Mouse (Mus musculus): ENCODE results near the gene Ubald2. TPM values are rescaled to one million over a fixed set of nuclear protein-coding genes. Genes with fewer than 3 reads are reported as not detected.
A peak's percentile ranks its signal among the peaks of the same experiment; 100 is the strongest.

Ubald2 gene
- polyA plus RNA-seq (2015; fragmentation: Nextera tagmentation; extraction: Ambion mirVana) = 28.2 and 33.0 TPM in 2 replicates

DNA sequence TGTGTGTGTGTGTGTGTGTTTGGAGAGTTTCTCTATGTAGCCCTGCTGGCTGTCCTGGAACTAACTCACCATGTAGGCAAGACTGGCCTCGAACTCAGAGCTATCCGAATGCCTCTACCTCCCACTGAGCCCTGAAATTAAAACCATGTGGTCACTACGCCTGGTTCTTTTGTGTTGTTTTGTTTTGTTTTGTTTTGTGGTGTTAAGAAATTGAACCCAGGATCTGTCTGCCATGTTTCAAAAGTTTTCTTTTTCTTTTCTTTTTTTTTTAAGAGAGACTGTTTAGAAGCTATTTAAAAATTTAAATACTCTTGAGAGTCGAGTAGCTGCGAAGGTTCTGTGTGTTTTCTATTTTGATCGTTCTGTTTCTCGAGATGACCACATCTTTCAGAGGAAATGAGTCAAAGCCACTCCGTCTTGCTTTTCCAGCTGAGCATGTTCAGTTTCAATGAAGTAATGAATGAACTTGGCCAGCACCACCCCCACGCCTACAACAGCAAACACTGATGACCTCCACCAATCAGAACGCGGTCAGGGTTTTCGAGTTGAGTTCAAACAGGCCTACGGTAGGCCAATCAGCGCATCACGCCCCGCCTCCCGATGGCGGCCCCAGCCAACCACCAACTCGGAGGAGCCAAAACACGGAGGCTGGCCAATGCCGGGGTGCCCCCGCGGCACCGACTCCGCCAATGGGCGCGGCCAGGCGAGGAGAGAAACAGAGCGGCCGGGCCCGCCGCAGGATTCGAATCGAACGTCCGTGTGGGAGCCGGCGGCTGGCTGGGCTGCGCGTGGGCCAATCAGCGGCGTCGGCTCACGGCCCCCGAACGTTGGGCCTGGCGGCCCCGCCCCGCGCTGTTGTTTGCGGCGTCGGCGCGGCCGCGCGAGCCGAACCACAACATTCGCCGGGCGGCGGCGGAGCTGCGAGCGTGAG lies at the start of gene Ubald2:
TSS of gene Ubald2 (plus strand) at position 739 of the 931 bp plus-strand sequence.
- peaks cover 29% of the 10 kb centered on the region for H3K36me3 ChIP-seq
- peak within 1 kb of the TSS; percentile 89 for H3K4me3 ChIP-seq (replicated peaks)
- WGBS (ENCODE audit: insufficient replicate concordance) = 3% methylated on average over 66 of the region's 66 CpGs
- peaks cover 76% of the 10 kb centered on the region for H3K4me1 ChIP-seq (replicated peaks)
- peak within 1 kb of the TSS; percentile 95 for H3K9ac ChIP-seq
- H3K27me3 ChIP-seq = no peaks in the 10 kb centered on the region
- peak within 1 kb of the TSS; percentile 76 for H3K4me2 ChIP-seq
- DNase-seq = peak; percentile 100
- no peaks in the 10 kb centered on the region for H3K9me3 ChIP-seq (replicated peaks)
- peak; percentile 94 for ATAC-seq (ENCODE audit: low read depth)
- H3K27ac ChIP-seq = peak within 1 kb of the TSS; percentile 94

GRCm38 (mm10) chr11:116384171-116384570 lies 49.7 kb upstream of the Ubald2 start:
- Histone ChIP-seq H3K36me3 (no peaks in the 10 kb centered on the region), H3K9ac (no peak overlapping the region), H3K27me3 (no peaks in the 10 kb centered on the region), H3K4me1 (replicated peaks) (peaks cover 25% of the 10 kb centered on the region), H3K27ac (no peak overlapping the region), H3K4me2 (no peak overlapping the region), H3K9me3 (replicated peaks) (no peaks in the 10 kb centered on the region), H3K4me3 (replicated peaks) (no peak overlapping the region)
- ATAC-seq (ENCODE audit: low read depth) (no peak), DNase-seq (no peak)
- WGBS (ENCODE audit: insufficient replicate concordance) = 76% methylated on average over 11 of the region's 11 CpGs

DNA sequence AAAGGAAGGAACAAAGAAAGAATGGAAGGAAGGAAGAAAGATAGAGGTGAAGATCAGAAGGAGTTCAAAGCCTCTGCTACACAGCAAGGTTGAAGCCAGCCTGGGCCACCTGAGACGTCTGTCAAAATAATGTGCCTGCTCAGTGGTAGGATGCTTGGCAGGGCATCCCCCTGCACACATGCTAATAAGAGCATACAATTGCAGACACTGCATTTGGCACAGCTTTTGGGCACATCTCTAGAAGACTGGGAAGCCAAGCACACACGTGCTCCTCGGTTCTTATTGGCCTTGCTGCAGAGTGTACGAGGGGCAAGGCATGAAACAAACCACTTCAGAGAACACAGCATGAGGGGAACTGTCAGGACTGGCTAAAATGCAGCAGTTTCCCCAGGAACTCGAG lies 47.9 kb upstream of the Ubald2 start:
- H3K9me3 ChIP-seq (replicated peaks) = no peaks in the 10 kb centered on the region
- peaks cover 25% of the 10 kb centered on the region for H3K4me1 ChIP-seq (replicated peaks)
- H3K4me3 ChIP-seq (replicated peaks) = no peak overlapping the region
- no peak overlapping the region for H3K4me2 ChIP-seq
- no peak overlapping the region for H3K9ac ChIP-seq
- WGBS (ENCODE audit: insufficient replicate concordance) = 54% methylated on average over 5 of the region's 5 CpGs
- DNase-seq = no peak
- H3K27me3 ChIP-seq = no peaks in the 10 kb centered on the region
- no peak overlapping the region for H3K27ac ChIP-seq
- ATAC-seq (ENCODE audit: low read depth) = no peak
- H3K36me3 ChIP-seq = no peaks in the 10 kb centered on the region

- Histone ChIP-seq H3K9me3 (replicated peaks) (no peaks in the 10 kb centered on the region), H3K36me3 (no peaks in the 10 kb centered on the region), H3K9ac (peak overlapping the region; percentile 22), H3K4me2 (peak overlapping the region; percentile 33), H3K4me1 (replicated peaks) (peaks cover 25% of the 10 kb centered on the region), H3K27me3 (no peaks in the 10 kb centered on the region), H3K27ac (peak overlapping the region; percentile 9), H3K4me3 (replicated peaks) (peak overlapping the region; percentile 10; the same call in 1 of the 2 replicates)
- DNase-seq (no peak), ATAC-seq (ENCODE audit: low read depth) (peak; percentile 39; the same call in 1 of the 2 replicates)
- 20% methylated on average over 16 of the region's 16 CpGs for WGBS (ENCODE audit: insufficient replicate concordance)
These were observed 46.5 kb upstream of the Ubald2 start for GRCm38 (mm10) chr11:116387086-116388071.

GRCm38 (mm10) chr11:116388841-116389480 lies 44.9 kb upstream of the Ubald2 start:
- peak overlapping the region; percentile 43 for H3K4me3 ChIP-seq (replicated peaks)
- H3K4me2 ChIP-seq = peak overlapping the region; percentile 57
- ATAC-seq (ENCODE audit: low read depth) (peak; percentile 90), DNase-seq (no peak)
- no peaks in the 10 kb centered on the region for H3K36me3 ChIP-seq
- H3K27me3 ChIP-seq = no peaks in the 10 kb centered on the region
- H3K9me3 ChIP-seq (replicated peaks) = no peaks in the 10 kb centered on the region
- peaks cover 25% of the 10 kb centered on the region for H3K4me1 ChIP-seq (replicated peaks)
- WGBS (ENCODE audit: insufficient replicate concordance) = 60% methylated on average over 14 of the region's 14 CpGs
- H3K9ac ChIP-seq = peak overlapping the region; percentile 61
- H3K27ac ChIP-seq = peak overlapping the region; percentile 85

GRCm38 (mm10) chr11:116394769-116395168 lies 39.1 kb upstream of the Ubald2 start:
- Histone ChIP-seq H3K9ac (peak overlapping the region; percentile 39; the same call in 1 of the 2 replicates), H3K4me3 (replicated peaks) (peak overlapping the region; percentile 34), H3K27ac (peak overlapping the region; percentile 8; the same call in 1 of the 2 replicates), H3K9me3 (replicated peaks) (no peaks in the 10 kb centered on the region), H3K4me2 (peak overlapping the region; percentile 34), H3K4me1 (replicated peaks) (peaks cover 4% of the 10 kb centered on the region; the same call in 1 of the 2 replicates), H3K36me3 (peaks cover 18% of the 10 kb centered on the region), H3K27me3 (no peaks in the 10 kb centered on the region)
- DNase-seq (no peak), ATAC-seq (ENCODE audit: low read depth) (peak; percentile 50; the same call in 1 of the 2 replicates)
- WGBS (ENCODE audit: insufficient replicate concordance) = 70% methylated on average over 4 of the region's 4 CpGs

DNA sequence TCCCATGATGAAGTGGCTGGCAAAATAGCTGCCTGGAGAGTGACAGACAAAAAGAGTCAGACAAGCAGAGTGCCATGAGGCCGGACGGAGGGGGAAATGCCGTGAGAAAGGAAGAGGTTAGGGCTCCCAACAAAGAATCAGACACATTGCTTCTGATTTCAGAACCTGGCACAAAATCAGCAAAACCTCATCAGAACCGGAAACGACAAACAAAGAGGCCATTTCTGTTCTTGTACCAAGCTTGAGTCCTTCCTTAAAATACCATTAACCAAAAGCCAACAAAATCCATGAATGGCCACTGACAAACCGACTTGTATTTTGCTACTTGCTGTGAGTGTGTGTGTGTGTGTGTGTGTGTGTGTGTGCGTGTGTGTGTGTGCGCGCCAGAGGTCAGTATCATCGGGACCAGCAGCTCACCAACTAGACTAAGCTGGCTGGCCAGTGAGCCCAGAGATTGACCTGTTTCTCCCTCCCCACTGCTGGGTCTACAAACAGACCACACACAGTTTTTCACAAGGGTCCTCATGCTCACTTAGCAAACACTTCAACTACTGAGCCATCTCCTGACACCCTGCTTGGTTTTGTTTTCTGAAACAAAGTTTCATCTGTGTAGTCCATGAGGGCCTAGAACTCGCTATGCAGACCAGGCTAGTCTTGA lies 37.5 kb upstream of the Ubald2 start:
- Histone ChIP-seq H3K9ac (no peak overlapping the region), H3K9me3 (replicated peaks) (no peaks in the 10 kb centered on the region), H3K36me3 (peaks cover 18% of the 10 kb centered on the region), H3K4me3 (replicated peaks) (no peak overlapping the region), H3K4me1 (replicated peaks) (peaks cover 13% of the 10 kb centered on the region), H3K27ac (no peak overlapping the region), H3K27me3 (no peaks in the 10 kb centered on the region), H3K4me2 (no peak overlapping the region)
- DNase-seq (no peak), ATAC-seq (ENCODE audit: low read depth) (no peak)
- WGBS (ENCODE audit: insufficient replicate concordance) = 83% methylated on average over 11 of the region's 11 CpGs

- Histone ChIP-seq H3K9me3 (replicated peaks) (no peaks in the 10 kb centered on the region), H3K9ac (no peak overlapping the region), H3K4me2 (no peak overlapping the region), H3K4me1 (replicated peaks) (peaks cover 13% of the 10 kb centered on the region), H3K27me3 (no peaks in the 10 kb centered on the region), H3K27ac (no peak overlapping the region), H3K36me3 (peaks cover 18% of the 10 kb centered on the region), H3K4me3 (replicated peaks) (no peak overlapping the region)
- ATAC-seq (ENCODE audit: low read depth) (no peak), DNase-seq (no peak)
- WGBS (ENCODE audit: insufficient replicate concordance) = 79% methylated on average over 3 of the region's 3 CpGs
These were observed 37.0 kb upstream of the Ubald2 start for GRCm38 (mm10) chr11:116396934-116397330.

DNA sequence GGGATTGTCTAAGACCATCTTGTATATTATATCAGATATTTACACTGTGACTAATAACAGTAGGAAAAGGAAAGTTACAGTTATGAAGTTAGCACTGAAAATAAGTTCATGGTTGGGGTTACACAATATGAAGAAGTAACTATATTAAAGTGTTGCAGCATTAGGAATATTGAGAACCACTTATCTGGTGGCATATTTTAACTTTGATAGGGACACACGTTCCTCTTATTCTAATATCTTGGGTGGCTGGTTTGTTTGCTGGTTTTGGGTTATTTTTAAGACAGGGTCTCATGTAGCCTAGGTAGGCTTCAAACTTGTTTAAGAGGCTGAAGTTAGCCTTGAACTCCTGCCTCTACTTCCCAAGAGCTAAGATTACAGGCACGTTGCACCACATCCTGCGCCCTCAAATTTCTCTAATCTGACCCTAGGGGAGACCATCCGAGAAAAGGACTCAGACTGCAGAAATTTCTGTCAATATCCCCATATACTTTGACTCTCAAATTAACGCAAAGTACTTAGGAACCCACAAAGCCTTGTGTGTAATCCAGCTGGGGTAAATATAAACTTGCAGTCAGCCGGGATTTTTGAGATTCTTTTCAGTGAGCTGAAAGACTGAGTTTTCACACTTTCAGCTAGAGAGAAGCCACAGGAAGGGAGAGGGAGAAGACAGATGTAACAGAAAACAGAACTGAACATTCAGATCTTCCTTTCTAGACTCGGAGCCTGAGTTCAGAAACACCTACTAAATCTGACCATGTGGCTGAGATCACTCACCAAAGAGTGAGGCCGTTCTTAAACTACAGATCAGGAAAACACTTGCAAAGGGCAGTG lies 36.2 kb upstream of the Ubald2 start:
- H3K4me2 ChIP-seq = no peak overlapping the region
- H3K9ac ChIP-seq = no peak overlapping the region
- peaks cover 18% of the 10 kb centered on the region for H3K36me3 ChIP-seq
- H3K27me3 ChIP-seq = no peaks in the 10 kb centered on the region
- H3K9me3 ChIP-seq (replicated peaks) = no peaks in the 10 kb centered on the region
- H3K27ac ChIP-seq = no peak overlapping the region
- DNase-seq (no peak), ATAC-seq (ENCODE audit: low read depth) (no peak)
- H3K4me3 ChIP-seq (replicated peaks) = no peak overlapping the region
- peaks cover 13% of the 10 kb centered on the region for H3K4me1 ChIP-seq (replicated peaks)
- 52% methylated on average over 8 of the region's 8 CpGs for WGBS (ENCODE audit: insufficient replicate concordance)

DNA sequence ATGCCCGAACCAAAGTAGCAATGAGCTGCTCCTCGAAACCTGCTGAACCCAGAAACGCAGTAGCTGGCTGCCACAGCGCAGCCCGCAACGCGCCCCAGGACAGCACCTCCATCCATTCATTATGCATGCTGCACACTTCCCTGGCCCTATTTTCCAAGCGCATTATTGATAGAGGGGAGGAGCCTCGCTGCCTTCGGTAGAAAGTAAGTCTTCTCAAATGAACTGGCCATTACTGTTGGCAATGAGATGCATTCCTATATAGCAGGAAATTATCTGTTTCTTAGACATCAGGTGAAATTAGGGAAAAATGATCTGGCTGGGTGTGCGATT lies 35.6 kb upstream of the Ubald2 start:
- no peak for ATAC-seq (ENCODE audit: low read depth)
- 85% methylated on average over 11 of the region's 11 CpGs for WGBS (ENCODE audit: insufficient replicate concordance)

More for the DNA sequence above, 35.6 kb upstream of the Ubald2 start:
- no peak overlapping the region for H3K4me2 ChIP-seq
- no peak for DNase-seq
- H3K9ac ChIP-seq = no peak overlapping the region
- H3K4me3 ChIP-seq (replicated peaks) = no peak overlapping the region
- no peak overlapping the region for H3K27ac ChIP-seq
- H3K4me1 ChIP-seq (replicated peaks) = peaks cover 13% of the 10 kb centered on the region
- H3K36me3 ChIP-seq = peaks cover 18% of the 10 kb centered on the region
- H3K9me3 ChIP-seq (replicated peaks) = no peaks in the 10 kb centered on the region
- H3K27me3 ChIP-seq = no peaks in the 10 kb centered on the region
